8 mouse cellular contexts compared by ENCODE assay signal in the genomic region with DNA sequence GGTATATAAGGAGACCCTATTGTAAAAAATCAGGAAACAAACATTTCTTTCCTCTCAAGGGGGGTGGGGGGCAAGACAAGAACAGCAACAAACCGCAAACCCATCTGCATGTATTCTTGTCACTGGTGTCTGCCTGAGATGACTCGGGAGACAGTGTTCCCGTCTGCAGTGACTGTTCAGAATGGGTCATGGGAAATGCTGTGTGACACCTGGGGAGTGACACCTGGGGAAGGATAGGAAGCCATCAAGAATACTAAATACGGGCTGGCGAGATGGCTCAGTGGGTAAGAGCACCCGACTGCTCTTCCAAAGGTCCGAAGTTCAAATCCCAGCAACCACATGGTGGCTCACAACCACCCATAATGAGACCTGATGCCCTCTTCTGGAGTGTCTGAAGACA. TPM values are rescaled to one million over a fixed set of nuclear protein-coding genes. Genes with fewer than 3 reads are reported as not detected.
A peak's percentile ranks its signal among the peaks of the same experiment; 100 is the strongest.
DNase-seq lines count a peak whose midpoint lies in the region; ATAC-seq and TF ChIP-seq lines count a peak whose summit lies in the region.
"Not testable (repeated sequence)": the region's sequence is repeated elsewhere in the genome, so short reads cannot be mapped to it uniquely, and the experiment has no call there.

No protein-coding gene starts in this region.

- 72% methylated on average over 7 of the region's 7 CpGs for WGBS in embryonic facial prominence, embryonic 13.5 days
- WGBS in hindbrain, embryonic 14.5 days = 78% methylated on average over 7 of the region's 7 CpGs
- WGBS in liver, embryonic 15.5 days (ENCODE audit: insufficient replicate concordance) = 69% methylated on average over 7 of the region's 7 CpGs
- 83% methylated on average over 7 of the region's 7 CpGs for WGBS in midbrain, embryonic 16.5 days

- H3K27me3 ChIP-seq in ES-Bruce4 (ENCODE audit: control insufficient read depth, insufficient read depth, low read length, poor library complexity, severe bottlenecking); embryonic facial prominence, embryonic 13.5 days; hindbrain, embryonic 14.5 days (ENCODE audit: control insufficient read depth, insufficient read depth, low read length); liver, embryonic 15.5 days; midbrain, embryonic 16.5 days (ENCODE audit: control insufficient read depth, insufficient read depth, low read depth, low read length): not testable (repeated sequence)

- not testable (repeated sequence) for TF ChIP-seq CTCF in ES-Bruce4 (IDR thresholded peaks at IDR 0.05; ENCODE audit: low read depth, low read length); gastrocnemius, adult 2 months (IDR thresholded peaks at IDR 0.05); layer of hippocampus, adult 2 months (conservative IDR thresholded peaks at IDR 0.05)

- intact Hi-C loops in gastrocnemius, adult 2 months (cut with DNase I) = not testable (repeated sequence)

- H3K4me1 ChIP-seq in ES-Bruce4 (ENCODE audit: control insufficient read depth, insufficient read depth, low read length) = not testable (repeated sequence)
- peaks cover 25% of the 10 kb centered on the region for H3K4me1 ChIP-seq in embryonic facial prominence, embryonic 13.5 days
- peaks cover 18% of the 10 kb centered on the region for H3K4me1 ChIP-seq in hindbrain, embryonic 14.5 days (replicated peaks; ENCODE audit: control insufficient read depth, insufficient read depth, low read length)
- peaks cover 42% of the 10 kb centered on the region for H3K4me1 ChIP-seq in liver, embryonic 15.5 days (replicated peaks)
- H3K4me1 ChIP-seq in midbrain, embryonic 16.5 days (ENCODE audit: control insufficient read depth, insufficient read depth, low read length) = peaks cover 20% of the 10 kb centered on the region

- peak overlapping the region; percentile 34; the same call in 1 of the 2 replicates for H3K27ac ChIP-seq in ES-Bruce4 (ENCODE audit: insufficient read depth, low read length)
- not testable (repeated sequence) for H3K27ac ChIP-seq in embryonic facial prominence, embryonic 13.5 days; gastrocnemius, adult 2 months; layer of hippocampus, adult 2 months; liver, embryonic 15.5 days (replicated peaks); midbrain, embryonic 16.5 days (ENCODE audit: low read length)
- H3K27ac ChIP-seq in hindbrain, embryonic 14.5 days = peak overlapping the region; percentile 89

- H3K4me3 ChIP-seq in ES-Bruce4 (ENCODE audit: low read depth, low read length) = peak overlapping the region; percentile 62
- H3K4me3 ChIP-seq in embryonic facial prominence, embryonic 13.5 days = peak overlapping the region; percentile 97
- H3K4me3 ChIP-seq in gastrocnemius, adult 2 months = peak overlapping the region; percentile 76
- H3K4me3 ChIP-seq in hindbrain, embryonic 14.5 days (replicated peaks; ENCODE audit: low read length) = peak overlapping the region; percentile 91
- H3K4me3 ChIP-seq in layer of hippocampus, adult 2 months = peak overlapping the region; percentile 82
- H3K4me3 ChIP-seq in liver, embryonic 15.5 days (replicated peaks) = peak overlapping the region; percentile 87; the same call in 1 of the 2 replicates
- H3K4me3 ChIP-seq in midbrain, embryonic 16.5 days (ENCODE audit: low read depth, low read length) = peak overlapping the region; percentile 100

- H3K9me3 ChIP-seq in ES-Bruce4 (replicated peaks; ENCODE audit: control insufficient read depth, insufficient read depth, low read length, poor library complexity, severe bottlenecking); embryonic facial prominence, embryonic 13.5 days; hindbrain, embryonic 14.5 days (ENCODE audit: control insufficient read depth, low read length); liver, embryonic 15.5 days (replicated peaks); midbrain, embryonic 16.5 days (replicated peaks; ENCODE audit: control insufficient read depth, low read length, poor library complexity, severe bottlenecking): not testable (repeated sequence)

- H3K36me3 ChIP-seq in ES-Bruce4 (ENCODE audit: control insufficient read depth, insufficient read depth, low read length, poor library complexity, severe bottlenecking); embryonic facial prominence, embryonic 13.5 days; hindbrain, embryonic 14.5 days (replicated peaks; ENCODE audit: control insufficient read depth, insufficient read depth); liver, embryonic 15.5 days (replicated peaks); midbrain, embryonic 16.5 days (ENCODE audit: control insufficient read depth, insufficient read depth, low read length): not testable (repeated sequence)

- TF ChIP-seq EP300 in ES-Bruce4 (IDR thresholded peaks at IDR 0.05; ENCODE audit: insufficient read depth, low read depth, low read length) = not testable (repeated sequence)

- TF ChIP-seq POLR2A in ES-Bruce4 (IDR thresholded peaks at IDR 0.05; ENCODE audit: insufficient read depth, low read length) = not testable (repeated sequence)

- peak overlapping the region; percentile 76 for H3K4me2 ChIP-seq in embryonic facial prominence, embryonic 13.5 days
- peak overlapping the region; percentile 72 for H3K4me2 ChIP-seq in hindbrain, embryonic 14.5 days (replicated peaks)
- H3K4me2 ChIP-seq in liver, embryonic 15.5 days = peak overlapping the region; percentile 86
- H3K4me2 ChIP-seq in midbrain, embryonic 16.5 days (ENCODE audit: low read length) = peak overlapping the region; percentile 68

- DNase-seq in gastrocnemius, adult 2 months; hindbrain, embryonic 14.5 days (ENCODE audit: low spot score); layer of hippocampus, adult 2 months (ENCODE audit: low spot score in 2 of 2): not testable (repeated sequence)
- peak; percentile 5 for DNase-seq in thymus, postnatal 0 days (ENCODE audit: low spot score)

- peak overlapping the region; percentile 92 for H3K9ac ChIP-seq in ES-Bruce4 (ENCODE audit: low read depth, poor library complexity, severe bottlenecking)
- H3K9ac ChIP-seq in embryonic facial prominence, embryonic 13.5 days = peak overlapping the region; percentile 96
- H3K9ac ChIP-seq in hindbrain, embryonic 14.5 days = peak overlapping the region; percentile 97; the same call in 1 of the 2 replicates
- H3K9ac ChIP-seq in liver, embryonic 15.5 days; midbrain, embryonic 16.5 days (ENCODE audit: low read depth, low read length): not testable (repeated sequence)

- ATAC-seq in embryonic facial prominence, embryonic 13.5 days (ENCODE audit: insufficient number of reproducible peaks, insufficient read depth, low FRiP score, low TSS enrichment, low read depth); hindbrain, embryonic 14.5 days (ENCODE audit: low FRiP score); liver, embryonic 15.5 days (ENCODE audit: insufficient read depth); midbrain, embryonic 16.5 days: not testable (repeated sequence)

RNA-seq across cellular contexts. Expression of gene Glrx3, which starts 1.5 kb away (rescaled TPM):
- polyA plus RNA-seq in ES-Bruce4 (2011; ENCODE audit: insufficient read depth, insufficient read length, low read depth, missing spikeins) = 272 and 274 TPM in 2 replicates
- polyA plus RNA-seq in embryonic facial prominence, embryonic 13.5 days (2015; fragmentation: Nextera tagmentation; extraction: Ambion mirVana) = 243 and 262 TPM in 2 replicates
- 100 to 1,000 TPM; 133 to 142 TPM for total RNA-seq in gastrocnemius, adult 2 months (2021)
- polyA plus RNA-seq in hindbrain, embryonic 14.5 days (2014; fragmentation: Nextera tagmentation; extraction: Ambion mirVana) = 301 and 320 TPM in 2 replicates
- total RNA-seq in layer of hippocampus, adult 2 months (2021) = 10 to 100 TPM; 92.3 to 98.7 TPM
- polyA plus RNA-seq in liver, embryonic 15.5 days (2015; fragmentation: Nextera tagmentation; extraction: Ambion mirVana) = 69.2 and 69.3 TPM in 2 replicates
- 248 and 254 TPM in 2 replicates for polyA plus RNA-seq in midbrain, embryonic 16.5 days (2015; fragmentation: Nextera tagmentation; extraction: Ambion mirVana)
- 204 and 219 TPM in 2 replicates for polyA plus RNA-seq in thymus, postnatal 0 days (2015; fragmentation: Nextera tagmentation; extraction: Ambion mirVana)

RNA-seq across cellular contexts. Expression of gene 9430038I01Rik, which starts 28.4 kb away (rescaled TPM):
- 11.8 and 11.9 TPM in 2 replicates for polyA plus RNA-seq in ES-Bruce4 (2011; ENCODE audit: insufficient read depth, insufficient read length, low read depth, missing spikeins)
- polyA plus RNA-seq in embryonic facial prominence, embryonic 13.5 days (2015; fragmentation: Nextera tagmentation; extraction: Ambion mirVana) = 25.6 and 27.4 TPM in 2 replicates
- total RNA-seq in gastrocnemius, adult 2 months (2021) = 1 to 10 TPM; 5.0 to 6.2 TPM
- 14.1 and 16.6 TPM in 2 replicates for polyA plus RNA-seq in hindbrain, embryonic 14.5 days (2014; fragmentation: Nextera tagmentation; extraction: Ambion mirVana)
- 1 to 10 TPM; 3.6 to 5.5 TPM for total RNA-seq in layer of hippocampus, adult 2 months (2021)
- polyA plus RNA-seq in liver, embryonic 15.5 days (2015; fragmentation: Nextera tagmentation; extraction: Ambion mirVana) = 6.3 and 6.8 TPM in 2 replicates
- 10.0 and 13.0 TPM in 2 replicates for polyA plus RNA-seq in midbrain, embryonic 16.5 days (2015; fragmentation: Nextera tagmentation; extraction: Ambion mirVana)
- polyA plus RNA-seq in thymus, postnatal 0 days (2015; fragmentation: Nextera tagmentation; extraction: Ambion mirVana) = 9.5 and 12.1 TPM in 2 replicates
